Mouse (Mus musculus) embryonic fibroblast, embryonic 13.5 days (primary cell): ENCODE measurements at regions not wholly inside any gene's neighbourhood (a gene's known extent, or its start where the extent isn't known, plus 50 kb on each side); places are given as distances from the start of the nearest gene placed in this dataset.

Experiments
- CTCF ChIP-seq: IDR thresholded peaks from 2 replicates; pipeline ENCODE4 v1.5.1; 2011; ENCODE audit warnings: mild to moderate bottlenecking, control low read depth, low read length, moderate library complexity, borderline replicate concordance; ENCODE audit not compliant: insufficient read depth
- POLR2A ChIP-seq: IDR thresholded peaks from 2 replicates; pipeline ENCODE4 v1.6.1; 2011; ENCODE audit warnings: low read depth, mild to moderate bottlenecking, control low read depth, low read length, moderate library complexity

GRCm38 (mm10) chr16:20805793-20806192, 71.5 kb upstream of the Thpo start:
- TF ChIP-seq POLR2A (no peak), CTCF (no peak)
